Mouse (Mus musculus) spleen, adult 12 weeks (tissue): Measurements from ENCODE around the gene Ppfia1.

Source experiments
- DNase-seq: peaks from one replicate; pipeline ENCODE4 v3.0.0; 2022; ENCODE audit warnings: low spot score

Ppfia1 gene

DNA sequence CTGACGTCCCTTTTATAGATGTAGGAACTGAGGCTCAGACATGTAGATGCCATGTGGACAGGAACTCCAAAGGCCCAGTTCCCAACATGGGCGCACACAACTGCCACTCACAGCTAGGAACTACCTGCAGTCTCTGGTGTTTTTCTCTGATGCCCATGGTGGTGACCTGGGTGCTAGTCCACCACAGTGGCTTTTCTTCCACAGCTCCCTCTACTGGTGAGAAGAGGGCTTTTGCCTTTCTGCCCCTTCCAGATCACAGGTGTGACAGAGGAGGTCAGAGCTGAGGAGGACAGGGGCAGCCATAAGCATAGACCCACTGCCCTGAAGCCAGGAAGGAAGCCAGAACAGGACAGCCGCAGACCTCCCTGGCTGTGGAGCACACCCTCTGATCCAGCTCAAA is 126.1 kb downstream of the Ppfia1 start:
- no peak for DNase-seq
